Mouse (Mus musculus) layer of hippocampus, adult 2 months (tissue): Measurements from ENCODE around the gene Gm20708. TPM values are rescaled to one million over a fixed set of nuclear protein-coding genes. Genes with fewer than 3 reads are reported as not detected.

Experiments
- DNase-seq, 2 experiments: peaks; one replicate each; pipeline ENCODE4 v3.0.0; 2022; ENCODE audit warnings: low spot score in 2 of 2
- H3K27ac ChIP-seq: fragments of 200-600 bp; 2 replicates; pipeline ENCODE4 v1.8.1; 2022
- H3K4me3 ChIP-seq: fragments of 200-600 bp; 2 replicates; pipeline ENCODE4 v1.8.1; 2022; ENCODE audit warnings: mild to moderate bottlenecking
- CTCF ChIP-seq: fragments of 200-600 bp; conservative IDR thresholded peaks from 2 replicates; pipeline ENCODE4 v1.8.1; 2022; ENCODE audit warnings: antibody characterized with exemption, mild to moderate bottlenecking, moderate library complexity
- total RNA-seq, 2 experiments: library from RNA; stranded (reverse); gene quantifications; 2 replicates each; pipeline ENCODE4 v1.2.3; 2021

The Gm20708 gene
- total RNA-seq, 2 experiments from 2014 or later: 1.6 to 1.7 TPM

DNA sequence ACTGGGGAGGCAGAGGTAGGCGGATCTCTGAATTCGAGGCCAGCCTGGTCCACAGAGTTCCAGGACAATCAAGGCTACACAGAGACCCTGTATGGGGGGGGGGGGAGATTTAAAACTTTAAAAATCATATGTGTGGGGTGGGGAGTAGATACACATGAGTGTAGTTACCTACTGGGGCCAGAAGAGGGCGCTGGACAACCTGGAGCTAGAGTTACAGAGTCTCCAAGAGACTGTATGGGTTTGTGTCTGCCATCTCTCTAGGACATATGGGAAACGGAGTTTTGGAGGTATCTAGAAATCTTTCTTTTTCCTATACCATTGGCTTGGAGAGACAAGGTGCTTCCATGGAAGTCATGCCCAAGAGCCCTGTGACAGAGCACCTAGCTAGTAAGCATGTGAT lies 65.0 kb downstream of the Gm20708 start:
- TF ChIP-seq CTCF: peak; percentile 68

GRCm38 (mm10) chr11:117875681-117876080 lies 66.2 kb downstream of the Gm20708 start:
- no peak for TF ChIP-seq CTCF

More for the DNA sequence above, 65.0 kb downstream of the Gm20708 start:
- Histone ChIP-seq H3K4me3 (no peak overlapping the region), H3K27ac (no peak overlapping the region)
- DNase-seq: no peak

GRCm38 (mm10) chr11:117877917-117878745 lies 68.7 kb downstream of the Gm20708 start:
- peak overlapping the region; percentile 28; the same call in 1 of the 2 replicates for H3K4me3 ChIP-seq
- peak in 1 of 2 experiments; percentile 50 for DNase-seq
- TF ChIP-seq CTCF: no peak
- peak overlapping the region; percentile 70 for H3K27ac ChIP-seq

More at GRCm38 (mm10) chr11:117875681-117876080, 66.2 kb downstream of the Gm20708 start:
- DNase-seq: no peak
- Histone ChIP-seq H3K4me3 (no peak overlapping the region), H3K27ac (no peak overlapping the region)

DNA sequence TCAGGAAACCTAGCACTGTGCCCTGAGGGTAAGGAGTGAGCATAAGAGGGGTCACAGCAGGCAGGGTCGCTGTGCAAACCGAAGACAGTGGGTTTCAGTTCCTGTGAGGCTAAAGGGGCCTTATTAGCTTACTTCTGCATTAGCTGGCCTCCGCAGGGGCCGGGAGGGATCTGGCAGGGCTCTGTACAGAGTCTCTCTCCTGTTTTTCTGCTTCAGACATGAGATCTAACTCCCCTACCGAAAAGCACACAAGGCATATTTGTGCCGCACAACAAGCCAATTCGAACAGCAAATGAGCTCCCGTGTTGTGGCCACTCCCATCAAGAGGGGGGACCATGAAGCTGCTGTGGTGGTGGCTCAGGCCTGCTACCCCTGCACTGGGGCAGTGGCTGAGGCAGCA lies 69.4 kb downstream of the Gm20708 start:
- no peak for DNase-seq
- TF ChIP-seq CTCF: no peak
- Histone ChIP-seq H3K27ac (peak overlapping the region; percentile 70; the same call in 1 of the 2 replicates), H3K4me3 (no peak overlapping the region)

DNA sequence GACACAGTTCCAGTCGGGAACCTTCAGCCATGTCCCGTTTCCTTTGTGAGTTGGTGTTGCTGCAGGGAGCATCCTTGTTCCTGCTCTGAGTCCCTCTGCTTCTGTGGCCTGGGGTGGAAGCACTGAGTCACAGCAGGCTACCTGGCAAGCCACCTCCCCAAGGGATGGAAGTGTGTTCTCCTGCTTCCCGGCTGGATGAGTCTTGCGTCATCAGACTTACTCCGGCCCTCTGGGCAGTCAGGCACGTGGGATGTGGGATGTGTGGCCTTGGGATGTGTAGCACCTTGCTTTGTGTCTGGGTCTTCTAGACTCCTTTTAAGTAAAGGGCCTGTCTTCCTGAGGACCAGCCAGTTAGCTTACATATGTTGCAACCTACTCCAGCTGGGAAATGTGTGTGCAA lies 70.2 kb downstream of the Gm20708 start:
- H3K4me3 ChIP-seq: no peak overlapping the region
- no peak for TF ChIP-seq CTCF
- H3K27ac ChIP-seq: no peak overlapping the region
- DNase-seq: no peak

DNA sequence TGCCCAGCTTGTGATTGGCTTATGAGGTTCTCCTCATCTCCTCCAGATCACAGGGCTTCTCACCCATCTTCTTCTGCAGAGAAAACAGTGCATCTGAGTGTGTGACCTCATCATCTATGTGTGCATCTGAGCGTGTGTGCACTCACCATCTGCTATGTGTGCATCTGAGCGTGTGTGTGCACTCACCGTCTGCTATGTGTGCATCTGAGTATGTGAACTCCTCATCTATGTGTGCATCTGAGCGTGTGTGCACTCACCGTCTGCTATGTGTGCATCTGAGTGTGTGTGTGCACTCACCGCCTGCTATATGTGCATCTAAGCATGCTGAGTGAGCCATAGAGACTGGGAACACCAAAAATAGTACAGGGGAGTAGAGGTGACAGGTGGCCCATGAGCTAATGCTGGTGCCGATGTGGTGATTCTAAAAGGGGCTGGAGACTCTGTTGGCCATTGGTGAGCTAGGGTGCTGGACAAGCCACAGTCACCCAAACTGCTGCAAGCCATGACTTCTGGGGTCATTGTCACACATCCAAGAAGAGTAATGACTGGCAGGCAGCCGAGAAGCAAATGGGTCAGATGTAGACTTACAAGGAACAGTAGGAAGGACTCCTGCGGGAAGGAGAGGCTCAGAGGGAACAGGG lies 71.0 kb downstream of the Gm20708 start:
- TF ChIP-seq CTCF: no peak
- Histone ChIP-seq H3K27ac (no peak overlapping the region), H3K4me3 (no peak overlapping the region)
- DNase-seq: no peak

- TF ChIP-seq CTCF: no peak
- Histone ChIP-seq H3K27ac (no peak overlapping the region), H3K4me3 (no peak overlapping the region)
- DNase-seq: no peak
Measured at GRCm38 (mm10) chr11:117880977-117881358, 71.5 kb downstream of the Gm20708 start.

- no peak for TF ChIP-seq CTCF
- no peak for DNase-seq
- H3K27ac ChIP-seq: no peak overlapping the region
- H3K4me3 ChIP-seq: no peak overlapping the region
Measured at GRCm38 (mm10) chr11:117881787-117882186, 72.3 kb downstream of the Gm20708 start.

DNA sequence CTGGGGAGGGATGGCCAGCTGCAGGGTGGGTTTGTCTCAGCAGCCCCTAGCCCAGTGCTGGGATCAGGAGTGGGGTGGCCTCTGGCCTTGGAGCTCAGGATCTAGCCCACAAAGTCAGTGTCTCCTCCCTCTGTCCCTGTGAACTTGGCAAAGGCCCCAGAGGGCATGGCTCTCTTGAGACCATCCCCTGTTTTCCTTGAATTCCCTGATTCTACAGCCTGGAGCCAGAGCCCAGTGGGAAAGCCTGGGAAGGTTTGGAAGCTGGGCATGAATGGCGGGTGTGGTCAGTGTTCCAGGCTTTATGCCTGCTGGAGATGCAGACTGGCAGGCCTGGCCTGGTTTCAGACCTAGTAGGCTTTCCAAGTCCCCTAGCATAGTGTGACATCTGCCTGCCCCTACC lies 72.7 kb downstream of the Gm20708 start:
- Histone ChIP-seq H3K27ac (no peak overlapping the region), H3K4me3 (no peak overlapping the region)
- no peak for DNase-seq
- TF ChIP-seq CTCF: no peak

- no peak for TF ChIP-seq CTCF
- Histone ChIP-seq H3K27ac (no peak overlapping the region), H3K4me3 (no peak overlapping the region)
- no peak for DNase-seq
Measured at GRCm38 (mm10) chr11:117886000-117886399, 76.5 kb downstream of the Gm20708 start.

DNA sequence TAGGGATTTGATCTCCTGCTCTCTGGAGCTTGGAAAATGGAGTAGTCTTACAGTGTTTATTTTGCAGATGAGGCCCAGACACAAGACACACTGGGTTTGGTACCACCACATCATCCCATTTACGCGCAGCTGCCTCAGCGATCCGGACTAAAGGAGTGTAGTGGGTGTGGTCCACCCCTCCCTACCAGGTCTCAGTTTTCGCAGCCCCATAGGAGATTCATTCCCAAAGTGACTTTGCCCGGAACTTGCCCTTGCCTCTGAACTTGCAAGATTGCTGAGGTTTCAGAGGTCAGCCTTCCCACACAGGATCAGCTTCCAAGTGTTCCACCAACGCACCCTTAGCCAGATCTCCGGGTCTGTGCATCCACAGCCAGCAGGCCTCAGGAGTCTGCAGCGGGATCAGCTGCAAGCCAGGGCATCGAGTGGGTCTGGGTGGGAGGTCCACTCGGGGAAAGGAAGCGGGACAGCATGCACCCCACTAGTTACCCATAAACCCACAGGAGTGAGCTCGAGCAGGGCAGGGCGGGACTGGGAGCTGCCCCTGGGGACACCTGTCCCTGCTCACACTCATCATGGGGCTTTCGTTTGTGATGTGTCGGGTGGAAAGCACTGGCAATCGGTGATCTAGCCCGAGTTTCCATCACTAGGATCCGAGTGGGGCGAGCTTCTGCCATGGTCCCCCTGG lies 78.8 kb downstream of the Gm20708 start:
- no peak for DNase-seq
- Histone ChIP-seq H3K27ac (no peak overlapping the region), H3K4me3 (no peak overlapping the region)
- TF ChIP-seq CTCF: no peak

- H3K27ac ChIP-seq: no peak overlapping the region; the same call in 1 of the 2 replicates
- H3K4me3 ChIP-seq: peak overlapping the region; percentile 18; the same call in 1 of the 2 replicates
- DNase-seq: no peak
- no peak for TF ChIP-seq CTCF
Measured at GRCm38 (mm10) chr11:117888853-117889822, 79.7 kb downstream of the Gm20708 start.

Other genes starting within 250 kb of the Gm20708 start
- 10 to 100 TPM; 74.7 to 82.1 TPM for gene Tnrc6c, start 155.4 kb upstream of the Gm20708 start, total RNA-seq
- under 1 TPM; 0.64 to 0.91 TPM for gene Tmc8, start 27.6 kb upstream of the Gm20708 start, total RNA-seq
- gene Tmc6, start 27.5 kb upstream of the Gm20708 start, total RNA-seq: 1 to 10 TPM; 6.6 to 8.4 TPM
- under 1 TPM; 0.34 to 0.46 TPM for gene 6030468B19Rik, start 12.0 kb upstream of the Gm20708 start, total RNA-seq
- 10 to 100 TPM; 10.2 to 13.4 TPM for gene Syngr2, start within 50 bp of the Gm20708 start, total RNA-seq
- 1 to 10 TPM; 4.8 to 7.2 TPM for gene Afmid, start 16.3 kb downstream of the Gm20708 start, total RNA-seq
- gene Tk1, start 16.4 kb downstream of the Gm20708 start, total RNA-seq: 1 to 10 TPM; 1.0 to 1.9 TPM
- gene Birc5, start 39.6 kb downstream of the Gm20708 start, total RNA-seq: 1 to 10 TPM in 1 of 2 experiments, under 1 TPM in 1; 0.86 to 1.5 TPM
- not detected for gene Tmem235, start 51.1 kb downstream of the Gm20708 start, total RNA-seq
- gene Tha1, start 63.8 kb downstream of the Gm20708 start, total RNA-seq: 1 to 10 TPM; 4.7 to 5.3 TPM
- gene Socs3, start 160.4 kb downstream of the Gm20708 start, total RNA-seq: 1 to 10 TPM in 1 of 2 experiments, under 1 TPM in 1; 0.92 to 1.3 TPM
- 10 to 100 TPM; 76.2 to 81.3 TPM for gene Pgs1, start 176.6 kb downstream of the Gm20708 start, total RNA-seq